Mouse (Mus musculus) 416B (cell line): ENCODE results near the gene Mfsd9.

ENCODE experiments used
- DNase-seq: peaks from one replicate; pipeline ENCODE4 v3.0.0; 2011; ENCODE audit warnings: low read depth

Gene Mfsd9

DNA sequence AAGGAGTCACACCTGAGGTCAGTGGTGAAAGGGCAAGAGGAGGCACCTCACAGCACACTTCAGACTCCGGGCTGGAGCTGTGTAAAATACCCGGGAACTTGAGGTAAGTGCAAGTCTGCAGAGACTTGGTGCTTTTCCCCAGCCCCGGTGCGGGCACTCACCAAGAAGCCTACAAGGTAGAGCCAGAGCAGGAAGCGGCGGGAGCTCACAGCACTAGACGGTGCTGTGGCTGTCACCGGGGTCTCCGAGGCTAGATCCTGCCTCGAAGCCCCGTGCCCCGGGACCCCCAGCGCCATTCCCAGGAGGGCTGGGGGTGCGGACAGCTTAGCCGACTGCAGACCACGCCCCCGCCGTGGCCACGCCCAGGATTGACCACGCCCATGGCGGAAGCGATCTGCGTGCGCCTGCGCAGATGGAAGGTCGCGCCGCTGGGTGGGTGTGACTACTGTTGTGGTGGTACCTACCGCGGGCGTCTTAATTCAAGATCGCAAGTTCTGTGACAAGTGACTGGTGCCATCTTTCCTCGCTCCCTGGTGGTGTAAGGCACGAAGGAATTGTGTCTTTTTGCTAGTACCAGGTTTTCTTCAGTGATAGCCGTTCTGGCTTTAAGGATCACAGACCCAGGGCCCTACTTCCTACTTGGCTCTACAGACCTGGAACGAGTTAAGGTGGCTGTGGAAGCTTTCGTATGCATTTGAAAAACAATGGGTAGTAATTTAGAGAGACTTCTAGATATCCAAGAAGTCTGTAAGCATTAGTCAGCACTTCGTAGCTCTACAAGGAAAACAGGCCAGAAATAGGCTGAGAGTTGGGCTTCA is at the start of gene Mfsd9:
Gene Mfsd9, minus strand, starts transcription at position 364 of the 818 bp plus-strand sequence.
- peak; percentile 92 for DNase-seq

DNA sequence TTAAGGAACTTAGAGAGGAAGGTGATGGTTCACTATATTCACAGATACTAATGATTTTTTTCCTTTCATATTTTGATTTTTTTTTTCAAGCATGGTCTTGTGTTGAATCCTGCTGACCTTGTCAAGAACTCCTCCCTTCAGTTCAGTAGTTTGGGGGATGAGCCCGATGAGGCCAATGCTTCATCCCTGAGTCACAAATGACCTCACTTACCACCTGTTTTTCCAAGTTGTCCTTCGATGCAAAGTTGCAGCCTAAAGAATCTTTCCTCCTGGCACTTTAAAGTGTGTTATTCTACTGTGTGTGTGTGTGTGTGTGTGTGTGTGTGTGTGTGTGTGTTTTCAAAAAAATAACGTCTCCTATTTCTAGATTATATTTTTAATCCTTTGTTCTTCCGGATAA is 45.0 kb upstream of the Mfsd9 start:
- no peak for DNase-seq

DNA sequence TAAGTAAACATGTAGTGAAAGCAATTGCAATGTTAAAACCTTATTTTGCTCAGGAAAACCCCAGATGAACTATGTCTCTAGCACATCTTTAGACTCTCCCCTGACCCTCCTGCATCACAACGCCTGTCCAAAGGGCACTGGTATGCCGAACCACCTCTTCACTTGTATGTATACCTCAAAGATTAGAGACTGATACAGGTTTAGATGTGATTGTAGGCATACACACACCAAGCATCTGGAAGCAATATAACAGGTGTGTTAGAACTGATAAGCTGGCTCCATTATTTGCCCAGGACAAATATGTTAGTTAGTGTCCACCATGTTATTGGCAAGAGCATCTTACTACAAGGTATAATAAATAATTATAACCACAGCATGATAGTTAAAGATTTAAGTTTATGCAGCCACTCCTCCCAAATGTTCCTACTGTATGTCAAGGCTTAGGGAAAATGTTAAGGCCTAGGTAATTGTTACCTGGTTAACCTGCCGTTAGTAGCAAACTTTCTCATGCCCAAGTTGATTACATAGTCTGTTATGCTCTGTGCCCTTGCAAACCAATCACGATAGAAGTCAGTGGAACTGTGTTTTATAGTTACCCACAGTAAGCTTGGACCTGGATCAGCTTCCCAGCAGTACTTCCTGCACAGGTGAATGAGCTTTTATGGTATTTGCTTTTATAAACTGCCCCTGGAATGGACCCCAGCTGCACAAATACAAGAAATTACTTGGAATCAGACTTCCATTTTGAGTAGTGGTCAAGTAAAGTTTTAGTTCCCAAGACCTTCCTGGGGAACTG is 40.4 kb upstream of the Mfsd9 start:
- DNase-seq: no peak

DNA sequence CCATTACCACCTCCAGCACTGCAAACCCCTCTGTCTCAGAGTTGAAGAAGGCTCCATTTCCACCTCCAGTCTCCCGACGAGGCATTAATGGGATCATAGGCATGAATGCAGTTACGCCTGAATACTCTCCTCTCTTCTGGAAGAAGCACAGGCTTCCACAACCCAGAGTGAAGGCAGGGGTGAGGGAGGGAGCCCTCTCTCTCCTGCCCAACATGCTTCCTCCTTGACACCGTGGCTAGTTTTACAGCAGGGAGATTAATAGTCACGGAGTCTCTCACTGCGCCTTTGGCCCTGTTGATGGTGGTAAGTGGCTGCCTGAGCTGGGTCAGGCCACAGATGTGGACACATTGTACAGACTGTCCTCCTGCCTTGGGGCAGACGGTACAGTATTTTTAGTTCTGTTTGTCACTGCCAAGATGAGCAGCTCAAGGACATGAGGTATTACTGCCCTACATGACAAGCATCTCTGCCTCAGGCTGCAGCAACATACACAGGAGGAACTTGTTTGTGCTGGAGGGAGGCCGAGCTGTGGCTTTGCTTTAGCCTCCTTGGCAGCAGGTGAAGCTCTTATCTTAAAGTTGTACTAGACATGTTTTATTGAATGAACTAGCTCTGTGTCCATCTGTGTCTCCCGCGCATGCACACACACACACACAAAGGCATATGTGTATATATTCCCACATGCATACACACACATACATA is 38.9 kb upstream of the Mfsd9 start:
- no peak for DNase-seq

DNA sequence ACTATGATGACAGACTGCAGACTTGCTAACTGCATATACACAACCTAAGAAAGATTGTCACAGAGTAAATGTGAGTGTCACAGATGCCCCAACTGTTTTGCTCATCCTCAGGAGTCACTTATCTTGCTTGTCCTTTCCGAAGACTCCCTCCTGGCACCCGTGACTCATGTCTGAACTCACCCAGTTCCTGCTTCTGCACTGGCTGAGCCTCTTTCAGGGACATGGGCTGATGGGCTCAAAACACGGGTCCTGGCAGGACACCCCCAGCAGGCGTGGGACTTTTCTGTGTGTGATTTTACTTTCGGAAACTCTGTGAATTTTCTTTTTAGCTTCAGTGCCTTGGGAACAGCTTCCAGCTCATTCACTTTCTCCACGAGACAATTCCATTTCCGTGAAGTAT is 35.3 kb upstream of the Mfsd9 start:
- DNase-seq: no peak

DNA sequence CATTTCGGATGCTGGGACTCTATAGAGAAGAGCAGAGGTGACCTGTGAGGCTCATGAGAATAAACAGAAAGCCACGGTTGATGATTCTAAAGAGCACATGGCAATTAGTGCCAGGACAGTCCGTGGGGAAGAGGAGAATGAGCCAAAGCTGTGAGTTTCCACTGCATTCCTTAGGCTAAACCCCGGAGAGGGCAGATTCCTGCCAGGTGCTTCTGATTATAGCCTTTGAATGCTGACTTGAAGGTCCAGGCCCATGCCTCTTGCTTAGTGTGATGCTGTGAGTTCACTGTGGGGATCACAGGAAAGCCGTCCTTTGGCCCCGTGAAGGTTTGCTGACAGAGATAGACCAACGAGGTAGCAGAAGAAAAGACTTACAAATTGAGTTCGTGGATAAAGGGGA is 34.4 kb upstream of the Mfsd9 start:
- no peak for DNase-seq

DNA sequence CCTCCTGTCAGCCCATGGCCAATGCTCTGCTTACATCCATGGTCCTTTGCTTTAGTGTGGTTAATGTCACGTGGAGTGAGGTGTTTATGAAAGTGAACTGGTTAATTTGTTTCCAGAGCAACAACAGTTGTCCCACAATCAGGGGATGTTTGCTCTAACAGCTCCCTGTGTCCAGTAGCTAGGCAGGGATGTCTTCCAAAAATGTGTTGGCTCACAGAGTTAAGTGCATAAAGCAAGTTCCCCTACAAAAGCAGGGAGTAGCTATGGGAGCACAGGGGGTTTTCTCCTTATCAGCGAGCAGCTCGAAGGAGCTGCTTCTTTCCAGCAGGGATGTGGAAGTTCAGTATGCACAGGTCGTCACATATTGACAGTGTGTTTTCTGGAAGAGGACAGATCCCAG is 34.0 kb upstream of the Mfsd9 start:
- no peak for DNase-seq

DNA sequence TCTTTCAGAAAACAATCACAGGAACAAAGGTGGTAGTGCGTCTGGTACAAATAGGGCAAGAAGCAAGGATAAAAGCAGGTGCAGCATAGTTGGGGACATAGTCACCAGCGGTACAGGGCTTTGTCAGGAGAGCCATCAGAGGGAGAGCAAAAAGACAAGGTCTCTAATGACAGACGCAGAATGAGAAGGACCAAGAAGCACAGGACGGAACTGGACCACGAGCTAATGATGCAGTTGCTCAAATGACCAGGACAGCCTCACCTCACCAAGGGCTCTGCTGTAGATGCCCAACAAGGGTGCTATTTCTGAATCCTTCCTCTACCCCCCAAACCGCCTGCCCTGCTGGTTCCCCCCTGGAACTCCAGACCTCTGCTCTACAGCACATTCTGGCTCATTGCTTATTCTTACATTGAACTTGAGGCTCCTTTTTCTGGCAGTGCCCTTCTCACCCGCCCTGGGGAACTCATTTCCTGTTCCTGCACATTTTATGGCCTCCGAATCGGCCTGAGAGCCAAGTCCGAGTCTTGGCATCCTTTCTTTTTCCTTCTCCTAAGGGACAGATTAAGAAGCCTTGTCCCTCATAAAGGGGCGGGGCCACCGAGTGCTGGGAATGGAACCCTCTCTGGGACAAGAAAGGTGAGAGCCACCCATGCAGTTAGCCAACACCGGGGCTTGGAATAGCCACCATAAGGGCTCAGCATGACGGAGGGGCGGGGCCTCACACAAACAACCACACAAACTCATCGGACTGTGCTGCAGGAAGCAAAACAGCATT is 24.8 kb upstream of the Mfsd9 start:
- no peak for DNase-seq

DNA sequence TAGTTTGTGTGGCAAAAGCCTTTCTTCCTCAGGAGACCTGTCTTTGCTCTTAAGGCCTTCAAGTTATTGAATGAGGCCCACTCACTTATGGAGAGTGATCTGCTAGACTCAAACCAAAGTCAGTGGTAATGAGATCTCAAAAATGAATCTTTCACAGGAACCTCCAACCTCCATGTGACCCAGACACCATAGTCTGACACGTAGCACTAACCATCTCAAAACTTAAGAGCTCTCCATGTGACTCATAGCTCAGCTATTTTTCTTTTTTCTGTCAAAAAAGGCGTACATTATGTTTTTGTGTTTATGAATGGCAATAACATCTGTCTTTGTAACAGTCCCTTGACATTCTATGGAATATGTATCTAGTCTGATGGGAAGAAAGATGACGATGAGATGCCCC is 18.2 kb upstream of the Mfsd9 start:
- DNase-seq: no peak

DNA sequence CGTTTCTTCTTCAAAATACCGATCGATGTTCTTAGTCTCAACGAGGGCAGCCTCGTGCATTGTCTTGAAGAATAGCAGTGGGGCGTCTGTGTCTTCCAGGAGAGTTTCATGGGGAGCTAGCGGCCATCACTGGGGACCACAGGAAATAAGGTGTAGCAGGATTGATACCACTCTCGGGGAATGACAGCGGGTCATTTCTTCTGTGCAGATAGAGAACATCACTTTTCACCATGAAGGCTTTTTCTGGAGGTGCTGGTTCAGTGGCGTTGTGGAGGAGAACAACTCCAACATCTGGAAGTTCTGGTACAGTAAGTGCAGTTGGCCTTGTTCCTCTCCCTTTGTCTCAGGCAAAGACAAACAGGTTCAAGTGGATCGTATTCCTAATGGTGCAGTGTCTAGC is 15.4 kb upstream of the Mfsd9 start:
- DNase-seq: no peak

DNA sequence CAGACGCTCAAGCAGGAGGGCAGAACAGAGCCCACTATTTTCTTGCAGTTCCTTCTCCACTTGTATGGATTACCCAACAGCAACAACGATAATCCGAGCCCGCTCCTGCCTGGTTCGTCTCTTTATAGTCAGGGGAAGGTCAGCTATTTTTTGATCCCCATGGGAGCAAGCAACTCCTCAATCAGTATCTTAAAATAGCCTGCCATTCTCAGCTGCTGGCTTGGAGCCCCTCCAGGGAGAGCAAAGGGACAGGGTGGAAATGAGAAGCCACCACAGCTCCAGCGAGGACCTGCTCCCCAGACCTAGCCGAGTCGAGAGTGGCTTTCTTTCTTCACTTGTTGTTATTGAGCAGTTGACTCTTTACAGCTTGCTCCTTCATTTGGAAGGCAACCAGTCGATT is 14.9 kb upstream of the Mfsd9 start, which contains the start of gene Tmem182:
Gene Tmem182, plus strand, starts transcription at position 251 of the 400 bp plus-strand sequence.
- no peak for DNase-seq

DNA sequence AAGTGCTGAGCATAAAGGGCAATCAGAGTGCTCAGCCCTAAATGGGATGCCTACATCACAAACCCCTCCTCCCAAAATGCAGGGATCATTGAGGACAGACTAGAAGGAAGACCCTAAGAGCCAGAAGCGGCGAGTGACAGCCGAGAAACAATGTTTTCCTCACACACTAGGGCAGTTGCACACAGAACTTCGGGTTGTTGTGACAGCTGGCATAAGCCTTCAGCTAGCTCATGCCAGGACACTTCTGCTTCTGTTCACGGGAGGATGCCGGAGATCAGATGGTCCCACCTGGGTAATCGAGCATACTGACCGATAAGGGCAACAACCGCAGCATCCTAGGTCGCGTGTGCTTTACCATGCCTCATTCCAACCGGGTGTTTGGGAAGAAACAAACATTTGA is 13.6 kb upstream of the Mfsd9 start:
- DNase-seq: no peak

DNA sequence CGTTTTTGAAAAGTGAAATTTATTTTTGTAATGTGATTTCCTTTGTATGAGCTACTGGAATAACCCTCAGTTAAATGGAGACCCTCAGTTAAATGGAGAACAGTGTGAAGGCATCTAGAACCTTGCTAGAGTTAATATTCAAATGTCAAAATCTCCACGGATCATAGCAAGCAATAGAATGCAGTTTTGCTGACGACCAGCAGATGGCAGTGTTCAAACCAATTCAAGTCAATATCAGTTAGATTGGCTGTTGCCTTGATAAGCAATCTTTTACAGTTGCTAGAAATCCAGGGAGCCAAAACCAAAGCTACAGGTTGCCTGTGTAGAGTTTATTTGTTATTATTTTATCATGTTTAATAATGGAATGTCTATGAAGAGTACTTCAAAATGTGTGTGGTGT is 12.3 kb upstream of the Mfsd9 start:
- DNase-seq: peak; percentile 78

DNA sequence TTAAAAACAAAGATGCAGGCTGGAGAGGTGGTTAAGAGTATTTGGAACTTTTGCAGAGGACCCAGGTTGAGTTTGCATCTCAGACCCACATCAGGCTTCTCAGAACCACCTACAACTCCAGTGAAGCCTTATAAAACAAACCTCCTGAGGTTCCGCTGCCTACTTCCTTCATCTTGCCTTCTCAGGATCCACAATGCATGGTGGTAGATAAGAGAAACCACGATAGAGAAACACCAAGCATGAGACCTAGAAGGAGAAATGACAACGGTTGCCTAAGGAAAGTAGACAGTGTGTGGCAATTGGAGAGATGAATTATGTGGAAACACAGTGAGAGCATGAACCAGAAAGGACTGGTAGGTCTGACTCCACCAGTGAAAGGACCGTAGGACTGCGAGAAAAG is 10.4 kb upstream of the Mfsd9 start:
- peak; percentile 50 for DNase-seq

DNA sequence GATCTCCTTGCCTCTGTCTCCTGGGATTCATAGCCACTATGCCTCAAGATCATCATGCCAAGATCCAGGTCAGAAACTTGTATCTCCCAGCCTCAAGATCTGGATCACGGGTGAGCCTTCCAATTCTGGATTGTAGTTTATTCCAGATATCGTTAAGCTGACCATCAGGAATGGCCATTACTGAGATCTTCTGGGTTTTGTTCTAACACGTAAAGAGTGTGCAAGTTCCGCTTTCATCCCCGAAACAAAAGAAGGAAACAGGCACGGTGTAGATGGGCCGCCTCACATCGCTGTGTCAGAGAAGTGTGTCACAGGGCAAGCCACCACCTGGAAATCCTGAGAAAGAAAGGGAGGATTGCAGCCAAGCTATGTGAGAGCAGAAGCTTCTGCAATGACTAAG is 8.6 kb upstream of the Mfsd9 start:
- DNase-seq: no peak

DNA sequence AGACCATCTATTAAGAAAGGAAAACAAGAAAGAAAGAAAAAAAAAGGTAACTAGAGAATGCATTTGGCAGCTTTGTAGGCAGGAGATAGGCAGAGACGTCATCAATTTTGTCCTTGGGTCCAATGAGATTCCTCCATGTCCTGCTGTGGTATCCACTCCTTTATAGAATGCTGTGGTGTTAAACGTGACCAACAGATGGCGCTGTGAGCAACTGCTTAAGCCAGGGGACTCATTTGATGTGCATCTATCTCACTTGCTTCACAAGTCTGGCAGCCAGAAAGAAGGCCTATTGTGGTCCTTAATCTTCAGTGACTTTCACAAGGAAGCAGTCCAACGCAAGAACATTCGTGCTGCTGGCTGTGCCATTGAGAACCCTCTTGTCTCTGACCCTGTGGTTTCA is 6.9 kb upstream of the Mfsd9 start:
- DNase-seq: peak; percentile 81

DNA sequence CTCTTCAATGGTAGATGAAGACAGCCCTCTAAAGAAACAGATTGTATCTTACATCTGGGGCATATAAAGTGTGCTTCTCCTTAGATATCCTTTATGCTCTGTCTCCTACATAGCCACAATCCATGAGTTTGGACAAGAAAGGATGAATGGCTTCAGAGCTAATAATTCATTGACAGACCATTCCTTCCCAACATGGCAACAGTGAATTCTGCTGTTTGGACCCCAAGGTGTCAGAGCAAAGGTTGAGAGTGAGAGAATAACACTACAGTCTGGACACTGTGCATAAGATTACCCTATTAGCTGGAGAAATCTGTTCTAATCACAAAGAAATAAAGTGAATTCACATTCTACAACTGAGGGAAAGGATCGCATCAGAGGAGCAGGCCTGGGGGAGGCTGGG is 5.0 kb upstream of the Mfsd9 start:
- no peak for DNase-seq

DNA sequence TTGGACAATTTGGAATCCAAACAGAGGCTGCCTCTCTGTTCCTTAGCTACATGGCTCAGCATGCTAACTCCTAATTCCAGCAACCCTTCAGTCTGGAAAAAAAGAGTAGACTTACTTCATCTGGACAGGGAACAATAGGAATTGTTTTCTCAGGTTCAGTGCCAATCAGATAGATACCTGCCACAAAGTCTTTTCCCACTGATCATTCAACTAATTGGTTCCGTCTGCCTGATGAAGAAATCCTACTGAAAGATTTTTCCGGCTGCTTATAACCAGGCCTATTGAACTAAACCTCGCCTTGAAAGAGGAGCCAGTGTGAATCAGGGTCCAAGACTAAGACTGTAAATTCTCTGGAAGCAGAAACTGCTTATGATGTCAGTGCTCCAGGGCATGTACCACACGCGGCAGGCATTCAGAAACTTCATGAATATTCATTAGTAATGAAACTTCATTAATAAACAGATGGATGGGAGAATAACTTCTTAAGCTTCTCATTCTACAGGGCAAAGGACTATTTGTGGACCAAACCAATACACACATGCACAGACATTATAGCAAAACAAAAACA is 737 bp downstream of the Mfsd9 start:
- no peak for DNase-seq

DNA sequence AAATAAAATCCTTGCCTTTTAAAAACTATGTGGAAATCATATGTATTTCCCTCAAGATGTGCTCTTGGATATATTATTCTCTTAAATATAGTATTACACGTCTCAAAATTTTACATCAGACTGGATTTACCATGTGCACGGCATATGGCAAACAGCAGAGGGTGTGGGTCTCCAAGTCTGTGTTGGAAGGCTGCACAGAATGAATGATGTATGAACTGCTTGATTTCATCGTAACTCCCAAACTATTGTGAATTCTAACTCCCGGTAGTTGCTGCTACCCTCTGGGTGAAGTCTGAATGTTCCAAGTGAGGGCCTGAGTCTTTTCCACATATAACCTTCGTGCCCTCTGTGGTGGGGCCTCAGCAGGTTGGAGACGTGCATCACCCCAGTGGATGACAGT is 1.5 kb downstream of the Mfsd9 start:
- DNase-seq: no peak

DNA sequence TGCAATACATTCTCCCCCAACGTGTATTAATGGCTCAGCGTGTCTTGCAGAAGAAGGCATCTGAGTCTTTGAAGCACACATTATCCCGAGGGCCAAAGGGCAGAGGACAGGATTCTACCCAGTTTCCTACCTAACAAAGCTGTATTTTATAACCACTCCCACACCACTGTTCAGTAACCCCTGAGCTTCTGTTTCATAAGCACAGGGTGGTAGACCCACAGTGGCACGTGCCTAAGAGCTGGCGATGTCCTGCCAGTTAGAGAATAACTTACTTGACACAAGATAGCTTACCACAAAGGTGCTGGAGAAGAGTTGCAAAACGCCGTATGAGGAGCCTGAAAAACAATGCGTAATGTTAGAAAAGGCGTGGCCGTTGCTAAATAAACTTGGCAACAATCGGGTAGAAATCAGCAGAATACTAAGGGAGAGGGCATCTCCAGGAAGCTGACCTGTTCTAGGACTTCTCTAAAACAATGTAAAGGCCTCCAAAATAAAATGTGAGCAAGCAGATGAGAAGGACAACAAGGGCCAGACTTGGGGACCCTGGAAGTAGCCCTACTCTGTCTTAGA is 4.5 kb downstream of the Mfsd9 start:
- DNase-seq: no peak

DNA sequence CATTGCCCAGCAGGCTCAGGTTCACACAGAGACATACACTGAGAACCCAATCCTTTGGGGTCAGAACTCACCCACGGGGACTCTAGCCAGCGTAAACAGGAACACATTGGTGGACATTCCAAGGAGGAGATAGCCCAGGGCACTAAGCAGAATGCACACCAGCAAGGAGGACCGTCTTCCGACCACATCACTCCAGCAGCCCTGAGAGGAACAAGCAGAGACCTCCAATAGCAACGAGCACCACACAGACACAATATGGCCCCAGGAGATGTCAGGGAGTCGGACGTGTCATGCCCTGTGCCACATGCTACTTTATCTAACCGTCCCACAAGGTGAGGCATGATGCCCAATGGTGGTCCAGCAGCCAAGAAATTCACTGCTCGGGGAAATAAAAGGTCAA is 6.2 kb downstream of the Mfsd9 start:
- DNase-seq: no peak
